Mouse (Mus musculus) small intestine, adult 2 months (tissue): ENCODE results near the gene Fbf1. TPM values are rescaled to one million over a fixed set of nuclear protein-coding genes. Genes with fewer than 3 reads are reported as not detected.
A peak's percentile ranks its signal among the peaks of the same experiment; 100 is the strongest.

Source experiments
- H3K27ac ChIP-seq: fragments of 200-500 bp; 2 replicates; pipeline ENCODE4 v1.5.1; 2012; ENCODE audit warnings: low read depth, low read length, control low read depth, inconsistent platforms; ENCODE audit not compliant: insufficient read depth
- H3K27me3 ChIP-seq: fragments of 200-500 bp; 2 replicates; pipeline ENCODE4 v1.6.1; 2012; ENCODE audit warnings: mild to moderate bottlenecking, moderate library complexity, low read length, inconsistent platforms; ENCODE audit not compliant: control insufficient read depth, insufficient read depth
- H3K36me3 ChIP-seq: fragments of 200-500 bp; 2 replicates; pipeline ENCODE4 v1.6.1; 2012; ENCODE audit warnings: mild to moderate bottlenecking, low read length, control low read depth, inconsistent platforms; ENCODE audit not compliant: control insufficient read depth, insufficient read depth
- H3K4me1 ChIP-seq: fragments of 200-500 bp; 2 replicates; pipeline ENCODE4 v1.6.1; 2012; ENCODE audit warnings: low read length, inconsistent platforms, mixed read lengths; ENCODE audit not compliant: control insufficient read depth, insufficient read depth, insufficient read length
- H3K4me3 ChIP-seq: fragments of 200-500 bp; 2 replicates; pipeline ENCODE4 v1.5.1; 2012; ENCODE audit warnings: low read depth, mild to moderate bottlenecking, control low read depth, inconsistent platforms, low read length, moderate library complexity
- CTCF ChIP-seq: fragments of 200-500 bp; IDR thresholded peaks from 2 replicates; pipeline ENCODE4 v1.5.1; 2012; ENCODE audit warnings: low read depth, mild to moderate bottlenecking, control low read depth, inconsistent platforms, low read length, moderate library complexity, mixed read lengths; ENCODE audit not compliant: insufficient replicate concordance, insufficient read length; ENCODE audit errors: extremely low read depth
- POLR2A ChIP-seq: fragments of 200-500 bp; IDR thresholded peaks from 2 replicates; pipeline ENCODE4 v1.6.1; 2012; ENCODE audit warnings: low read depth, mild to moderate bottlenecking, control low read depth, inconsistent platforms, low read length, moderate library complexity
- WGBS: fragments of 180-500 bp; shearing (Covaris S2); methylation state at CpG from one replicate; pipeline ENCODE4 v1.1.7; 2018; 5-methylcytosine and 5-hydroxymethylcytosine counted together
- polyA plus RNA-seq: library from polyadenylated mRNA; depleted of rRNA; stranded (reverse); fragments of >200 nt; gene quantifications from 2 replicates; pipeline ENCODE4 v1.2.3, GENCODE M21; 2012

The Fbf1 gene
- polyA plus RNA-seq, 1 experiment = 6.5 TPM

DNA sequence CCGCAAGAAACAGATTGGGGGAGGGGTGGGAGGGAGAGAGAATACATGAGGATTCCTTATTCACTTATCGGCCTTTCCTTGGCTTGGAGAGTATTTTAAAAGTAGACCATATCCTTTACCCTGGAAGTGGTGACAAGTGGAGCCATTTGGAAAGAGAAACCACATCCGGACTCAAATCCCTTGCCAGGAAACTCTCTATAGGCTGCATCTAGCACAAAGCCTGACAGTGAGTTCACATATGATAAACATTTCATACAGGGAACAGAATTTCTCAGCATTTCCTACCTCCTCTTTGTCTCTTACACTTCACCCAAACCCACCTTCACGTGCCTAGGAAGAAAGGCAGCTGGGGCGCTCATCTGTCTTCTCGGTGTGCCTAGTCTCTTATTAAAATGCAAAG lies 734 bp downstream of the Fbf1 start:
- whole genome bisulfite sequencing = 18% methylated on average over 6 of the region's 6 CpGs
- H3K36me3 ChIP-seq = peaks cover 8% of the 10 kb centered on the region
- no peaks in the 10 kb centered on the region for H3K27me3 ChIP-seq
- H3K27ac ChIP-seq = peak overlapping the region; percentile 14; the same call in 1 of the 2 replicates
- TF ChIP-seq CTCF = no peak
- no peak for TF ChIP-seq POLR2A
- H3K4me1 ChIP-seq = peaks cover 3% of the 10 kb centered on the region; the same call in 1 of the 2 replicates
- peak overlapping the region; percentile 84 for H3K4me3 ChIP-seq

GRCm38 (mm10) chr11:116163002-116163401 lies 5.0 kb downstream of the Fbf1 start:
- 71% methylated on average over 9 of the region's 9 CpGs for WGBS
- no peak overlapping the region for H3K27ac ChIP-seq
- H3K4me1 ChIP-seq = peaks cover 3% of the 10 kb centered on the region; the same call in 1 of the 2 replicates
- no peaks in the 10 kb centered on the region for H3K27me3 ChIP-seq
- peaks cover 3% of the 10 kb centered on the region; the same call in 1 of the 2 replicates for H3K36me3 ChIP-seq
- no peak overlapping the region for H3K4me3 ChIP-seq
- TF ChIP-seq POLR2A (no peak), CTCF (no peak)

DNA sequence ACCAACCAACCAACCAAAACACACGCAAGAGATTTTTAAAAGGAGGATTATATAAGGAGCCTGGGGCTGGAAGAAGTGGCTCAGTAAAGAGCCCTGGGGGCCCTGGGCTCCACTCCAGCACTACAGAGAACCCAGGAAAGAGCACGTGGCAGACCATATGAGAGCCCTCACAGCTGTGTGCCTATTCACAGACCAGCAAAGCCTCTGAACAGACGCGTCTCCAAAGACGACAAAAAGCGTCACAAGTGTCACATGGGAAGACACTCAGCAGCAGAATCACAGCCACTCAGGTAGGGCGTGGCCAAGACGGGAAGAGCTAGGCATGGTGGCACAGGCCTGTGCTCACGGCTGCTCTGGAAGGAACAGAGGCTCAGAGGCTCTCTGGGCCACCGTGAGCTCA lies 5.8 kb downstream of the Fbf1 start:
- H3K27ac ChIP-seq = no peak overlapping the region
- WGBS = 83% methylated on average over 10 of the region's 10 CpGs

DNA sequence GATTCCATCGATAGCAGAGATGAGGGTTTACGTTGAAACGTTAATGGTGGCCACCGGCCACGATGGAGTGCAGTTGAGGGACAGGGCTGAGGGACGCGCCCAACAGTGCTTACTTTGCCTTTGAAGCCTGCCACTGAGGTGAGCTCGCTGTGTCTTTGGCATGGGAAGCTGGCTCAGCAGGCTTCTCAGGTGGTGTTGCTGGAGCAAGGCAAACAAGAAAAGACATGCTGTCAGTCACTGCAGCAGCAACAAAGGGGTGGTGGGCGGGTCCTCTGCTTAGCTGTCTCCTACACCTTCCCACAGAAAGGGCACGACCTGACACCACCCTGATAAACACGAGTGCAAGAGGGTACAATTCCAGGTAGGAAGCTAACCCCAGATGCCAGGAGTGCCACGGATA lies 6.7 kb downstream of the Fbf1 start:
- no peaks in the 10 kb centered on the region for H3K27me3 ChIP-seq
- H3K4me3 ChIP-seq = no peak overlapping the region
- peaks cover 5% of the 10 kb centered on the region; the same call in 1 of the 2 replicates for H3K36me3 ChIP-seq
- TF ChIP-seq CTCF = no peak
- TF ChIP-seq POLR2A = no peak
- H3K4me1 ChIP-seq = no peaks in the 10 kb centered on the region
- no peak overlapping the region for H3K27ac ChIP-seq
- 64% methylated on average over 12 of the region's 12 CpGs for WGBS

More for the DNA sequence above, 5.8 kb downstream of the Fbf1 start:
- Histone ChIP-seq H3K4me1 (no peaks in the 10 kb centered on the region), H3K27me3 (no peaks in the 10 kb centered on the region), H3K4me3 (no peak overlapping the region), H3K36me3 (peaks cover 5% of the 10 kb centered on the region; the same call in 1 of the 2 replicates)
- no peak for TF ChIP-seq CTCF
- TF ChIP-seq POLR2A = no peak

GRCm38 (mm10) chr11:116150960-116151359 lies 17.0 kb downstream of the Fbf1 start:
- Histone ChIP-seq H3K27ac (no peak overlapping the region), H3K27me3 (no peaks in the 10 kb centered on the region), H3K4me1 (no peaks in the 10 kb centered on the region; the same call in 1 of the 2 replicates), H3K36me3 (peaks cover 19% of the 10 kb centered on the region), H3K4me3 (no peak overlapping the region)
- whole genome bisulfite sequencing = 89% methylated on average over 2 of the region's 2 CpGs
- TF ChIP-seq CTCF (no peak), POLR2A (no peak)

DNA sequence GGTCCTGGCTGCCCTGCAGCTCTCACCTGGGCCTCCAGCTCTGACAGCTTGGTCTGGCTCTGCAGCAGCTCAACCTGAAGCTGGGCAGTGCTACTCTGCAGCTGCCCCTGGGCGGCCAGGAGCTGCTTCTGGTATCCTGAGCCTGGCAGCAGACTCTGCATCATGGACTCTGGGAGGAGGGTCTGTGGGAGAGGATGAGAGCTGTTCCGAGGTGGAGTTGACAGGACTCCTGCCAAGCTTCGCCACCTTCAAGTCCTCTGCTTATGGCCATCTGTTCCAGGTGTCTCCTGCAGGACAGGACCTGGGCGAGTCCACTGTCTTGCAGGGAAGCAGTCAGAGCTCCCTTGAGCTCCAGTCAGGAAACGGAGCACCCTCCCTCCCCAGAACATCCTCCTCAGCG lies 18.6 kb downstream of the Fbf1 start:
- Histone ChIP-seq H3K4me3 (no peak overlapping the region), H3K36me3 (peaks cover 13% of the 10 kb centered on the region)
- 92% methylated on average over 6 of the region's 6 CpGs for WGBS

GRCm38 (mm10) chr11:116148761-116149221 lies 19.2 kb downstream of the Fbf1 start:
- WGBS = 82% methylated on average over 20 of the region's 20 CpGs
- H3K36me3 ChIP-seq = peaks cover 13% of the 10 kb centered on the region
- TF ChIP-seq CTCF = no peak
- no peak for TF ChIP-seq POLR2A

More for the DNA sequence above, 18.6 kb downstream of the Fbf1 start:
- Histone ChIP-seq H3K27ac (no peak overlapping the region), H3K4me1 (no peaks in the 10 kb centered on the region; the same call in 1 of the 2 replicates), H3K27me3 (no peaks in the 10 kb centered on the region)
- TF ChIP-seq CTCF (no peak), POLR2A (no peak)

GRCm38 (mm10) chr11:116146294-116146985 lies 21.5 kb downstream of the Fbf1 start:
- no peak overlapping the region for H3K27ac ChIP-seq
- H3K36me3 ChIP-seq = peaks cover 11% of the 10 kb centered on the region; the same call in 1 of the 2 replicates

More at GRCm38 (mm10) chr11:116148761-116149221, 19.2 kb downstream of the Fbf1 start:
- Histone ChIP-seq H3K27me3 (no peaks in the 10 kb centered on the region), H3K4me3 (no peak overlapping the region), H3K4me1 (no peaks in the 10 kb centered on the region; the same call in 1 of the 2 replicates), H3K27ac (no peak overlapping the region)

More at GRCm38 (mm10) chr11:116146294-116146985, 21.5 kb downstream of the Fbf1 start:
- no peak overlapping the region for H3K4me3 ChIP-seq
- 86% methylated on average over 25 of the region's 25 CpGs for WGBS
- H3K4me1 ChIP-seq = no peaks in the 10 kb centered on the region; the same call in 1 of the 2 replicates
- no peaks in the 10 kb centered on the region for H3K27me3 ChIP-seq
- no peak for TF ChIP-seq CTCF
- TF ChIP-seq POLR2A = no peak
